Mouse (Mus musculus) B cell, adult (primary cell): ENCODE results near the gene Akt3. TPM values are rescaled to one million over a fixed set of nuclear protein-coding genes. Genes with fewer than 3 reads are reported as not detected.

Experiments used
- total RNA-seq: library from RNA; stranded (reverse); gene quantifications from 4 replicates; pipeline ENCODE4 v1.2.4, GENCODE M21; 2023; ENCODE audit not compliant: inconsistent age

The Akt3 gene
- 61.6 to 73.5 TPM (median 67.1 TPM) in 4 replicates for total RNA-seq

DNA sequence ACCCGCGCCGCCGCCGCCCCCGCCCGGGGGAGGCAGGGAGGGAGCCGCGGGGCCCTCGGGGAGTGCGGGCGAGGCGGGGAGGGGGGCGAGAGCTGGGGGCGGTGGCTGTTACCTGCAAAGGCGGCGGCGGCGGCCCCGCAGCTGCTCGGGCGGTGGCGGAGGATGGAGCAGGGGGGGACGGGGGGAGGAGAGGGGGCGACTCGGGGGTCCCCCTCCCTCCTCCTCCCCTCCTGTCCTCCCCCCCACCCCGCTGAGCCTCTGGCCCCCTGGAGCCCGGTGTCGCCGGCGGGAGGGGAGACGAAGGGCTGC is at the start of gene Akt3:
Gene Akt3, minus strand, starts transcription at position 170 of the 309 bp plus-strand sequence.

Other genes with a start within 250 kb of the Akt3 start
- gene Zbtb18, start 184.1 kb upstream of the Akt3 start, total RNA-seq: 119 to 152 TPM (median 134 TPM) in 4 replicates